Comparison of ENCODE assay signal across 27 mouse cellular contexts in the genomic region with DNA sequence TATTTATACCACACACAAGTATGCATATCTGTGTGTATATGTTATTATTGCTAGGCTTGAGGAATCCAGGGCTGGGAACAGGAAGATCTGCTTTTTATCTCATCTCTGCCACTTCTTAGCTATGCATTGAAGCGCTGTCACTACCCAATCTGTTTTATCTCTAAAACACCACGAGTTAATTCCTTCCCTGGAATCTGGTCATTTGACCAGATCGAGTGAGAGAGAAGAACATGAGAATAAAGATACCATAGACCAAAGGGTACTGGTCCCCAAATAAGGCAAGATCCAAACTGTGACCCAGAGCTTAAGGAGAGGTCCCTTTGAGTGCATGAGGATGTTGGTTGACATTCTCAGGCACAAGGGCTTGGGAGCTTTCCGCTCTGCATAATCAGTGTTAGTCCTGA. TPM values are rescaled to one million over a fixed set of nuclear protein-coding genes. Genes with fewer than 3 reads are reported as not detected.
DNase-seq lines count a peak whose midpoint lies in the region; ATAC-seq and TF ChIP-seq lines count a peak whose summit lies in the region.
"Had no signal": no experiment of that assay in that cellular context is flagged by ENCODE, and none has a peak within 500 bp of the region (broad histone marks: within the 10 kb centered on the region; RNA-seq: fewer than 3 reads in every experiment).

No protein-coding gene starts in this region.

- no peak for DNase-seq in heart, postnatal 36 days
- DNase-seq in liver, embryonic 13.5 days = no peak
- no peak for DNase-seq in liver, postnatal 0 days
- DNase-seq in stomach, postnatal 0 days (ENCODE audit: low spot score) = no peak
- peak; percentile 43 for DNase-seq in yolk sac, embryonic 10.5 days (ENCODE audit: low spot score)
- DNase-seq: adrenal gland, adult 2 months; cerebellum, adult 8-10 months; gastrocnemius, postnatal 25 days; kidney, adult 2 months; kidney, postnatal 10 days; layer of hippocampus, postnatal 36 days; retina, postnatal 1 day had no signal

- H3K36me3 ChIP-seq in heart, embryonic 13.5 days = no peaks in the 10 kb centered on the region
- H3K36me3 ChIP-seq in liver, embryonic 13.5 days = no peaks in the 10 kb centered on the region
- no peaks in the 10 kb centered on the region for H3K36me3 ChIP-seq in liver, postnatal 0 days (replicated peaks; ENCODE audit: insufficient read depth, low read length)
- no peaks in the 10 kb centered on the region for H3K36me3 ChIP-seq in stomach, embryonic 14.5 days (ENCODE audit: control insufficient read depth, insufficient read depth, low read length)
- no peaks in the 10 kb centered on the region for H3K36me3 ChIP-seq in stomach, postnatal 0 days (ENCODE audit: control insufficient read depth, insufficient read depth, low read length)
- H3K36me3 ChIP-seq: embryonic facial prominence, embryonic 12.5 days; forebrain, embryonic 15.5 days; limb, embryonic 15.5 days; midbrain, embryonic 12.5 days had no signal

- TF ChIP-seq CTCF in liver, postnatal 0 days (IDR thresholded peaks at IDR 0.05; ENCODE audit: low read depth) = no peak
- TF ChIP-seq CTCF in stomach, postnatal 0 days (IDR thresholded peaks at IDR 0.05; ENCODE audit: low read depth) = no peak

- ATAC-seq in heart, embryonic 13.5 days (ENCODE audit: extremely low read depth, insufficient number of reproducible peaks, low FRiP score, low TSS enrichment) = peak; percentile 33; the same call in 1 of the 2 replicates
- peak; percentile 18; the same call in 1 of the 2 replicates for ATAC-seq in liver, embryonic 13.5 days (ENCODE audit: low read depth)
- no peak for ATAC-seq in liver, postnatal 0 days
- no peak for ATAC-seq in stomach, embryonic 14.5 days (ENCODE audit: insufficient number of reproducible peaks, insufficient read depth, low FRiP score, low read depth)
- no peak for ATAC-seq in stomach, postnatal 0 days (ENCODE audit: low FRiP score, low TSS enrichment)
- ATAC-seq: forebrain, embryonic 15.5 days; hindbrain, embryonic 16.5 days had no signal

- WGBS in heart, embryonic 13.5 days = 12% methylated on average over 4 of the region's 4 CpGs
- WGBS in liver, embryonic 13.5 days (ENCODE audit: insufficient replicate concordance) = 25% methylated on average over 4 of the region's 4 CpGs
- WGBS in liver, postnatal 0 days (ENCODE audit: insufficient replicate concordance) = 37% methylated on average over 4 of the region's 4 CpGs
- 44% methylated on average over 4 of the region's 4 CpGs for WGBS in stomach, embryonic 14.5 days
- 38% methylated on average over 4 of the region's 4 CpGs for WGBS in stomach, postnatal 0 days

- no peak for TF ChIP-seq EP300 in liver, postnatal 0 days (IDR thresholded peaks at IDR 0.05; ENCODE audit: low read depth)
- TF ChIP-seq EP300 in stomach, postnatal 0 days (optimal IDR thresholded peaks at IDR 0.05) = no peak

- intact Hi-C loops in heart, postnatal 36 days (cut with DNase I) = no loop called here

- H3K4me3 ChIP-seq in heart, embryonic 13.5 days = no peak overlapping the region
- H3K4me3 ChIP-seq in liver, embryonic 13.5 days (replicated peaks) = no peak overlapping the region
- H3K4me3 ChIP-seq in liver, postnatal 0 days (ENCODE audit: low read depth, low read length) = no peak overlapping the region
- no peak overlapping the region for H3K4me3 ChIP-seq in stomach, embryonic 14.5 days (ENCODE audit: low read depth, low read length)
- no peak overlapping the region for H3K4me3 ChIP-seq in stomach, postnatal 0 days (ENCODE audit: low read depth, low read length)
- H3K4me3 ChIP-seq: embryonic facial prominence, embryonic 12.5 days; erythroblast, embryonic 14.5 days; forebrain, embryonic 15.5 days; layer of hippocampus, adult 2 months; limb, embryonic 15.5 days; midbrain, embryonic 12.5 days had no signal

- H3K9ac ChIP-seq in heart, embryonic 13.5 days = no peak overlapping the region
- H3K9ac ChIP-seq in liver, embryonic 13.5 days = no peak overlapping the region
- H3K9ac ChIP-seq in liver, postnatal 0 days (replicated peaks) = no peak overlapping the region
- H3K9ac ChIP-seq in stomach, embryonic 14.5 days (replicated peaks; ENCODE audit: low read depth, low read length) = no peak overlapping the region
- H3K9ac ChIP-seq in stomach, postnatal 0 days (ENCODE audit: low read length) = no peak overlapping the region
- H3K9ac ChIP-seq: embryonic facial prominence, embryonic 12.5 days; forebrain, embryonic 15.5 days; limb, embryonic 15.5 days; midbrain, embryonic 12.5 days had no signal

- H3K27me3 ChIP-seq in heart, embryonic 13.5 days (replicated peaks) = no peaks in the 10 kb centered on the region
- peaks cover 39% of the 10 kb centered on the region for H3K27me3 ChIP-seq in liver, embryonic 13.5 days
- H3K27me3 ChIP-seq in liver, postnatal 0 days (ENCODE audit: insufficient read depth, low read length) = peaks cover 7% of the 10 kb centered on the region
- no peaks in the 10 kb centered on the region for H3K27me3 ChIP-seq in stomach, embryonic 14.5 days (ENCODE audit: control insufficient read depth, insufficient read depth, low read length)
- H3K27me3 ChIP-seq in stomach, postnatal 0 days (ENCODE audit: control insufficient read depth, insufficient read depth, low read length) = no peaks in the 10 kb centered on the region
- H3K27me3 ChIP-seq: embryonic facial prominence, embryonic 12.5 days; forebrain, embryonic 15.5 days; limb, embryonic 15.5 days; midbrain, embryonic 12.5 days had no signal

- H3K9me3 ChIP-seq in heart, embryonic 13.5 days = no peaks in the 10 kb centered on the region
- H3K9me3 ChIP-seq in liver, embryonic 13.5 days (replicated peaks) = no peaks in the 10 kb centered on the region
- H3K9me3 ChIP-seq in liver, postnatal 0 days (ENCODE audit: low read length) = no peaks in the 10 kb centered on the region
- H3K9me3 ChIP-seq in stomach, embryonic 14.5 days (ENCODE audit: control insufficient read depth, low read depth, low read length) = no peaks in the 10 kb centered on the region
- H3K9me3 ChIP-seq in stomach, postnatal 0 days (ENCODE audit: control insufficient read depth, low read length) = no peaks in the 10 kb centered on the region
- H3K9me3 ChIP-seq: embryonic facial prominence, embryonic 12.5 days; forebrain, embryonic 15.5 days; limb, embryonic 15.5 days; midbrain, embryonic 12.5 days had no signal

- peaks cover 79% of the 10 kb centered on the region for H3K4me1 ChIP-seq in heart, embryonic 13.5 days
- H3K4me1 ChIP-seq in liver, embryonic 13.5 days (replicated peaks) = peaks cover 8% of the 10 kb centered on the region
- 0 out of 2 replicates have a peak, but pooled peaks cover 1% of the 10 kb centered on the region for H3K4me1 ChIP-seq in liver, postnatal 0 days (ENCODE audit: insufficient read depth)
- H3K4me1 ChIP-seq in stomach, embryonic 14.5 days (ENCODE audit: control insufficient read depth, insufficient read depth, low read length) = peaks cover 13% of the 10 kb centered on the region
- H3K4me1 ChIP-seq in stomach, postnatal 0 days (replicated peaks; ENCODE audit: control insufficient read depth, insufficient read depth) = peaks cover 2% of the 10 kb centered on the region; the same call in 1 of the 2 replicates

- H3K4me2 ChIP-seq in heart, embryonic 13.5 days = no peak overlapping the region; the same call in 1 of the 2 replicates
- H3K4me2 ChIP-seq in liver, embryonic 13.5 days = no peak overlapping the region
- no peak overlapping the region for H3K4me2 ChIP-seq in liver, postnatal 0 days (ENCODE audit: low read depth, low read length)
- H3K4me2 ChIP-seq in stomach, embryonic 14.5 days (replicated peaks; ENCODE audit: low read depth, low read length) = no peak overlapping the region
- H3K4me2 ChIP-seq in stomach, postnatal 0 days (replicated peaks; ENCODE audit: low read depth) = no peak overlapping the region
- H3K4me2 ChIP-seq: embryonic facial prominence, embryonic 12.5 days; forebrain, embryonic 15.5 days; limb, embryonic 15.5 days; midbrain, embryonic 12.5 days had no signal

- H3K27ac ChIP-seq in heart, embryonic 13.5 days (replicated peaks) = peak overlapping the region; percentile 92
- H3K27ac ChIP-seq in liver, embryonic 13.5 days = no peak overlapping the region
- no peak overlapping the region for H3K27ac ChIP-seq in liver, postnatal 0 days (ENCODE audit: low read depth)
- H3K27ac ChIP-seq in stomach, embryonic 14.5 days (ENCODE audit: low read length) = peak overlapping the region; percentile 23; the same call in 1 of the 2 replicates
- no peak overlapping the region for H3K27ac ChIP-seq in stomach, postnatal 0 days (replicated peaks)
- H3K27ac ChIP-seq: forebrain, embryonic 15.5 days; layer of hippocampus, adult 2 months; macrophage had no signal

RNA-seq across cellular contexts. Expression of a gene that starts 11.2 kb away (rescaled TPM):
- 0.90 and 0.97 TPM in 2 replicates for polyA plus RNA-seq in heart, embryonic 13.5 days (2015; fragmentation: Nextera tagmentation; extraction: Ambion mirVana)
- total RNA-seq in heart, postnatal 36 days (2021) = not detected
- not detected in 2 replicates for polyA plus RNA-seq in liver, embryonic 13.5 days (2015; fragmentation: Nextera tagmentation; extraction: Ambion mirVana)
- not detected in 2 replicates for polyA plus RNA-seq in liver, postnatal 0 days (2015; fragmentation: Nextera tagmentation; extraction: Ambion mirVana)
- polyA plus RNA-seq in stomach, embryonic 14.5 days (2014; fragmentation: Nextera tagmentation; extraction: Ambion mirVana) = 0.13 and 0.15 TPM in 2 replicates
- polyA plus RNA-seq in stomach, postnatal 0 days (2015; fragmentation: Nextera tagmentation; extraction: Ambion mirVana) = 0.16 and 0.18 TPM in 2 replicates
- total RNA-seq: adrenal gland, adult 2 months; gastrocnemius, postnatal 25 days; hematopoietic stem cell, adult 5-6 weeks; layer of hippocampus, adult 2 months; layer of hippocampus, postnatal 36 days; left cerebral cortex, postnatal 25 days; monocyte, adult 5-6 weeks had no signal
- polyA plus RNA-seq: adrenal gland, adult 2 months; C2C12; erythroblast, embryonic 14.5 days; kidney, adult 2 months; macrophage; neural tube, embryonic 11.5 days had no signal

RNA-seq across cellular contexts. Expression of a gene that starts 17.0 kb away (rescaled TPM):
- polyA plus RNA-seq in heart, embryonic 13.5 days (2015; fragmentation: Nextera tagmentation; extraction: Ambion mirVana) = 2.1 and 3.9 TPM in 2 replicates
- under 1 TPM in 1 of 2 experiments, not detected in 1; 0.27 TPM for total RNA-seq in heart, postnatal 36 days (2021)
- 0.52 and 1.4 TPM in 2 replicates for polyA plus RNA-seq in liver, embryonic 13.5 days (2015; fragmentation: Nextera tagmentation; extraction: Ambion mirVana)
- 0.15 and 2.7 TPM in 2 replicates for polyA plus RNA-seq in liver, postnatal 0 days (2015; fragmentation: Nextera tagmentation; extraction: Ambion mirVana)
- 1.5 and 116 TPM in 2 replicates for polyA plus RNA-seq in stomach, embryonic 14.5 days (2014; fragmentation: Nextera tagmentation; extraction: Ambion mirVana)
- polyA plus RNA-seq in stomach, postnatal 0 days (2015; fragmentation: Nextera tagmentation; extraction: Ambion mirVana) = 1.3 and 1.5 TPM in 2 replicates
- total RNA-seq: adrenal gland, adult 2 months; gastrocnemius, postnatal 25 days; hematopoietic stem cell, adult 5-6 weeks; layer of hippocampus, adult 2 months; layer of hippocampus, postnatal 36 days; left cerebral cortex, postnatal 25 days; monocyte, adult 5-6 weeks had no signal
- polyA plus RNA-seq: adrenal gland, adult 2 months; C2C12; erythroblast, embryonic 14.5 days; macrophage; neural tube, embryonic 11.5 days had no signal

RNA-seq across cellular contexts. Expression of a gene that starts 53.8 kb away (rescaled TPM):
- polyA plus RNA-seq in heart, embryonic 13.5 days (2015; fragmentation: Nextera tagmentation; extraction: Ambion mirVana) = 2.5 and 3.3 TPM in 2 replicates
- not detected for total RNA-seq in heart, postnatal 36 days (2021)
- 0.13 and 0.16 TPM in 2 replicates for polyA plus RNA-seq in liver, embryonic 13.5 days (2015; fragmentation: Nextera tagmentation; extraction: Ambion mirVana)
- 0.05 TPM in 1 of 2 replicates, not detected in the other for polyA plus RNA-seq in liver, postnatal 0 days (2015; fragmentation: Nextera tagmentation; extraction: Ambion mirVana)
- 0.49 and 0.71 TPM in 2 replicates for polyA plus RNA-seq in stomach, embryonic 14.5 days (2014; fragmentation: Nextera tagmentation; extraction: Ambion mirVana)
- 32.7 and 33.7 TPM in 2 replicates for polyA plus RNA-seq in stomach, postnatal 0 days (2015; fragmentation: Nextera tagmentation; extraction: Ambion mirVana)
- total RNA-seq: gastrocnemius, postnatal 25 days; hematopoietic stem cell, adult 5-6 weeks; layer of hippocampus, adult 2 months; layer of hippocampus, postnatal 36 days; monocyte, adult 5-6 weeks had no signal
- polyA plus RNA-seq: C2C12; erythroblast, embryonic 14.5 days; kidney, adult 2 months; macrophage had no signal

Comparison
In these comparisons a context has a peak if more than half of its experiments do, and no peak if none do; other contexts are left out.
1. ATAC-seq: peak in heart, embryonic 13.5 days (single experiment) and liver, embryonic 13.5 days (single experiment); none in liver, postnatal 0 days (single experiment), stomach, embryonic 14.5 days (single experiment) and stomach, postnatal 0 days (single experiment).
2. H3K27ac ChIP-seq: peak in heart, embryonic 13.5 days (single experiment) and stomach, embryonic 14.5 days (single experiment); none in liver, embryonic 13.5 days (single experiment), liver, postnatal 0 days (single experiment) and stomach, postnatal 0 days (single experiment).